Mouse (Mus musculus): Measurements from ENCODE around the gene Rgs12. TPM values are rescaled to one million over a fixed set of nuclear protein-coding genes. Genes with fewer than 3 reads are reported as not detected.

The Rgs12 gene
- 4.6 and 6.1 TPM in 2 replicates for polyA plus RNA-seq (2012; rRNA removed)

GRCm38 (mm10) chr5:34948861-34949760 lies at the start of gene Rgs12:
Rgs12 (plus strand) TSS chr5:34949445.
- Histone ChIP-seq H3K36me3 (ENCODE audit: control insufficient read depth, insufficient read depth, low read length) (no peaks in the 10 kb centered on the region), H3K27me3 (ENCODE audit: control insufficient read depth, insufficient read depth, low read length) (no peaks in the 10 kb centered on the region), H3K4me1 (ENCODE audit: control insufficient read depth, insufficient read depth, insufficient read length, low read length) (peaks cover 5% of the 10 kb centered on the region; the same call in 1 of the 2 replicates), H3K27ac (ENCODE audit: insufficient read depth, low read depth, low read length) (peak within 1 kb of the TSS; percentile 39; the same call in 1 of the 2 replicates), H3K4me3 (ENCODE audit: low read depth, low read length) (peak within 1 kb of the TSS; percentile 69)
- TF ChIP-seq CTCF (IDR thresholded peaks at IDR 0.05; ENCODE audit: extremely low read depth, insufficient read length, insufficient replicate concordance, low read depth, low read length): no peak
- 0 out of 2 replicates have a peak, but pooled peaks have one; percentile 14 for TF ChIP-seq POLR2A (IDR thresholded peaks at IDR 0.05; ENCODE audit: low read depth, low read length)
- under 1% methylated on average over 83 of the region's 84 CpGs for WGBS

- TF ChIP-seq CTCF (IDR thresholded peaks at IDR 0.05; ENCODE audit: extremely low read depth, insufficient read length, insufficient replicate concordance, low read depth, low read length) (no peak), POLR2A (IDR thresholded peaks at IDR 0.05; ENCODE audit: low read depth, low read length) (no peak)
- no peak overlapping the region for H3K27ac ChIP-seq (ENCODE audit: insufficient read depth, low read depth, low read length)
- 98% methylated on average over 6 of the region's 6 CpGs for WGBS
- H3K27me3 ChIP-seq (ENCODE audit: control insufficient read depth, insufficient read depth, low read length): no peaks in the 10 kb centered on the region
- no peak overlapping the region for H3K4me3 ChIP-seq (ENCODE audit: low read depth, low read length)
- H3K4me1 ChIP-seq (ENCODE audit: control insufficient read depth, insufficient read depth, insufficient read length, low read length): no peaks in the 10 kb centered on the region
- H3K36me3 ChIP-seq (ENCODE audit: control insufficient read depth, insufficient read depth, low read length): peaks cover 63% of the 10 kb centered on the region
Measured at GRCm38 (mm10) chr5:34899787-34900469, 49.3 kb upstream of the Rgs12 start.

GRCm38 (mm10) chr5:34902371-34902770 lies 46.9 kb upstream of the Rgs12 start:
- peaks cover 72% of the 10 kb centered on the region for H3K36me3 ChIP-seq (ENCODE audit: control insufficient read depth, insufficient read depth, low read length)
- TF ChIP-seq POLR2A (IDR thresholded peaks at IDR 0.05; ENCODE audit: low read depth, low read length) (no peak), CTCF (IDR thresholded peaks at IDR 0.05; ENCODE audit: extremely low read depth, insufficient read length, insufficient replicate concordance, low read depth, low read length) (no peak)
- no peak overlapping the region for H3K4me3 ChIP-seq (ENCODE audit: low read depth, low read length)

GRCm38 (mm10) chr5:34902811-34903385 lies 46.3 kb upstream of the Rgs12 start:
- TF ChIP-seq POLR2A (IDR thresholded peaks at IDR 0.05; ENCODE audit: low read depth, low read length) (no peak), CTCF (IDR thresholded peaks at IDR 0.05; ENCODE audit: extremely low read depth, insufficient read length, insufficient replicate concordance, low read depth, low read length) (no peak)
- 80% methylated on average over 5 of the region's 5 CpGs for WGBS
- H3K36me3 ChIP-seq (ENCODE audit: control insufficient read depth, insufficient read depth, low read length): peaks cover 69% of the 10 kb centered on the region

More at GRCm38 (mm10) chr5:34902371-34902770, 46.9 kb upstream of the Rgs12 start:
- Histone ChIP-seq H3K27me3 (ENCODE audit: control insufficient read depth, insufficient read depth, low read length) (no peaks in the 10 kb centered on the region), H3K27ac (ENCODE audit: insufficient read depth, low read depth, low read length) (no peak overlapping the region), H3K4me1 (ENCODE audit: control insufficient read depth, insufficient read depth, insufficient read length, low read length) (no peaks in the 10 kb centered on the region)

GRCm38 (mm10) chr5:34904412-34904811 lies 44.8 kb upstream of the Rgs12 start:
- Histone ChIP-seq H3K4me3 (ENCODE audit: low read depth, low read length) (no peak overlapping the region), H3K4me1 (ENCODE audit: control insufficient read depth, insufficient read depth, insufficient read length, low read length) (peaks cover 9% of the 10 kb centered on the region; the same call in 1 of the 2 replicates), H3K36me3 (ENCODE audit: control insufficient read depth, insufficient read depth, low read length) (peaks cover 66% of the 10 kb centered on the region), H3K27ac (ENCODE audit: insufficient read depth, low read depth, low read length) (no peak overlapping the region), H3K27me3 (ENCODE audit: control insufficient read depth, insufficient read depth, low read length) (no peaks in the 10 kb centered on the region)
- TF ChIP-seq POLR2A (IDR thresholded peaks at IDR 0.05; ENCODE audit: low read depth, low read length): no peak
- no peak for TF ChIP-seq CTCF (IDR thresholded peaks at IDR 0.05; ENCODE audit: extremely low read depth, insufficient read length, insufficient replicate concordance, low read depth, low read length)

More at GRCm38 (mm10) chr5:34902811-34903385, 46.3 kb upstream of the Rgs12 start:
- H3K27ac ChIP-seq (ENCODE audit: insufficient read depth, low read depth, low read length): no peak overlapping the region
- no peak overlapping the region for H3K4me3 ChIP-seq (ENCODE audit: low read depth, low read length)
- H3K27me3 ChIP-seq (ENCODE audit: control insufficient read depth, insufficient read depth, low read length): no peaks in the 10 kb centered on the region
- H3K4me1 ChIP-seq (ENCODE audit: control insufficient read depth, insufficient read depth, insufficient read length, low read length): no peaks in the 10 kb centered on the region

- Histone ChIP-seq H3K36me3 (ENCODE audit: control insufficient read depth, insufficient read depth, low read length) (peaks cover 45% of the 10 kb centered on the region), H3K27me3 (ENCODE audit: control insufficient read depth, insufficient read depth, low read length) (no peaks in the 10 kb centered on the region), H3K4me1 (ENCODE audit: control insufficient read depth, insufficient read depth, insufficient read length, low read length) (peaks cover 9% of the 10 kb centered on the region; the same call in 1 of the 2 replicates), H3K27ac (ENCODE audit: insufficient read depth, low read depth, low read length) (no peak overlapping the region), H3K4me3 (ENCODE audit: low read depth, low read length) (no peak overlapping the region)
- 90% methylated on average over 4 of the region's 4 CpGs for WGBS
- TF ChIP-seq POLR2A (IDR thresholded peaks at IDR 0.05; ENCODE audit: low read depth, low read length): no peak
- no peak for TF ChIP-seq CTCF (IDR thresholded peaks at IDR 0.05; ENCODE audit: extremely low read depth, insufficient read length, insufficient replicate concordance, low read depth, low read length)
Measured at GRCm38 (mm10) chr5:34907230-34907629, 42.0 kb upstream of the Rgs12 start.
